Mouse (Mus musculus): ENCODE results near the gene Ankle1. TPM values are rescaled to one million over a fixed set of nuclear protein-coding genes. Genes with fewer than 3 reads are reported as not detected.

Ankle1 gene
- total RNA-seq (2022) = under 1 TPM; 0.18 to 0.72 (median 0.27) TPM

- DNase-seq (ENCODE audit: low spot score in 2 of 2) = peak; percentile 90 to 94
Measured at GRCm38 (mm10) chr8:71405401-71406098, at the start of gene Ankle1. Ankle1 (plus strand) TSS chr8:71406010.

- DNase-seq (ENCODE audit: low spot score in 2 of 2) = no peak
Measured at GRCm38 (mm10) chr8:71358026-71358425, 47.8 kb upstream of the Ankle1 start.

- peak; percentile 93 for DNase-seq (ENCODE audit: low spot score in 2 of 2)
Measured at GRCm38 (mm10) chr8:71366771-71367528, 38.9 kb upstream of the Ankle1 start, which contains the start of gene Use1. Use1 (plus strand) TSS chr8:71366848.

GRCm38 (mm10) chr8:71367529-71368176 lies 38.2 kb upstream of the Ankle1 start:
- DNase-seq (ENCODE audit: low spot score in 2 of 2) = no peak

GRCm38 (mm10) chr8:71368366-71368765 lies 37.4 kb upstream of the Ankle1 start:
- no peak for DNase-seq (ENCODE audit: low spot score in 2 of 2)

GRCm38 (mm10) chr8:71369040-71369718 lies 36.6 kb upstream of the Ankle1 start:
- no peak for DNase-seq (ENCODE audit: low spot score in 2 of 2)

- no peak for DNase-seq (ENCODE audit: low spot score in 2 of 2)
Measured at GRCm38 (mm10) chr8:71370711-71371235, 35.0 kb upstream of the Ankle1 start.

GRCm38 (mm10) chr8:71371236-71371848 lies 34.5 kb upstream of the Ankle1 start, which contains the start of gene Ocel1:
Ocel1 (plus strand) TSS chr8:71371298.
- DNase-seq (ENCODE audit: low spot score in 2 of 2) = peak; percentile 98

- no peak for DNase-seq (ENCODE audit: low spot score in 2 of 2)
Measured at GRCm38 (mm10) chr8:71372427-71372826, 33.4 kb upstream of the Ankle1 start.

- DNase-seq (ENCODE audit: low spot score in 2 of 2) = no peak
Measured at GRCm38 (mm10) chr8:71373000-71373399, 32.8 kb upstream of the Ankle1 start.

GRCm38 (mm10) chr8:71374616-71375206 lies 31.1 kb upstream of the Ankle1 start:
- no peak for DNase-seq (ENCODE audit: low spot score in 2 of 2)

- DNase-seq (ENCODE audit: low spot score in 2 of 2) = peak in 1 of 2 experiments; percentile 57
Measured at GRCm38 (mm10) chr8:71375581-71376422, 30.0 kb upstream of the Ankle1 start.

GRCm38 (mm10) chr8:71376423-71377030 lies 29.3 kb upstream of the Ankle1 start:
- DNase-seq (ENCODE audit: low spot score in 2 of 2) = no peak

- no peak for DNase-seq (ENCODE audit: low spot score in 2 of 2)
Measured at GRCm38 (mm10) chr8:71379008-71379407, 26.8 kb upstream of the Ankle1 start.

- no peak for DNase-seq (ENCODE audit: low spot score in 2 of 2)
Measured at GRCm38 (mm10) chr8:71379512-71380075, 26.2 kb upstream of the Ankle1 start.

- no peak for DNase-seq (ENCODE audit: low spot score in 2 of 2)
Measured at GRCm38 (mm10) chr8:71380178-71381171, 25.3 kb upstream of the Ankle1 start.

- no peak for DNase-seq (ENCODE audit: low spot score in 2 of 2)
Measured at GRCm38 (mm10) chr8:71381421-71381970, 24.3 kb upstream of the Ankle1 start, which contains the start of gene Nr2f6. Nr2f6 (minus strand) TSS chr8:71381960.

Measured in layer of hippocampus, adult 8-10 months (tissue).